ENCODE assay signal across 11 mouse cellular contexts in the genomic region with DNA sequence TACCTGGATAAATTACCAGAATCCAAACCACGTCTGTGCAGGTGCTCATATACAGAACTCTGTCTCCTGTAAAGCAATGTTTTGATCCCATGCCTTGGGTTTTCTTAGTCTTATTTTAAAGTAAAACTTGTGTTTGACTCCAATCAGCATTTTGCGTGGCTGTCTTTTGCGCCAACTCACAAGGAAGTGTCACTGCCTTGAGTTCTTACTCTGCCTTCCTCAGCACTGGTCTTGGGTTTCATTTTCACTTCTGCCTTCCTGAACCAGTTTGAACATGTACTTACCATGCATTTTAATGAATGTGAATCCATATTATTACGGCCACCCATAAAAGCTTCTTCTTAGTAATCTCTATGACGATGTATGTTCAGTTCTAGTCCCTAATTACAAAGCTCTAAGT.
DNase-seq lines count a peak whose midpoint lies in the region; ATAC-seq and TF ChIP-seq lines count a peak whose summit lies in the region.
"Had no signal": no experiment of that assay in that cellular context is flagged by ENCODE, and none has a peak within 500 bp of the region (broad histone marks: within the 10 kb centered on the region; RNA-seq: fewer than 3 reads in every experiment).

No protein-coding gene starts in this region.

- H3K27me3 ChIP-seq in hindbrain, embryonic 13.5 days, result no peaks in the 10 kb centered on the region
- H3K27me3 ChIP-seq: neural tube, embryonic 13.5 days had no signal

- H3K9ac ChIP-seq in hindbrain, embryonic 13.5 days, result no peak overlapping the region
- H3K9ac ChIP-seq: neural tube, embryonic 13.5 days had no signal

- H3K36me3 ChIP-seq in hindbrain, embryonic 13.5 days, result peaks cover 40% of the 10 kb centered on the region

- intact Hi-C loops in gastrocnemius, adult 2 months (cut with DNase I), result no loop called here

- TF ChIP-seq POLR2A in lung, adult 2 months (IDR thresholded peaks at IDR 0.05; ENCODE audit: borderline replicate concordance, extremely low read depth, low read depth, low read length), result no peak

- no peak overlapping the region for H3K4me3 ChIP-seq in gastrocnemius, adult 2 months
- peak overlapping the region; percentile 34 for H3K4me3 ChIP-seq in lung, adult 2 months (replicated peaks; ENCODE audit: extremely low read depth, low read depth, low read length)
- no peak overlapping the region for H3K4me3 ChIP-seq in hindbrain, embryonic 13.5 days
- H3K4me3 ChIP-seq: neural tube, embryonic 13.5 days had no signal

- no peaks in the 10 kb centered on the region for H3K9me3 ChIP-seq in hindbrain, embryonic 13.5 days
- H3K9me3 ChIP-seq: neural tube, embryonic 13.5 days had no signal

- peak overlapping the region; percentile 38 for H3K27ac ChIP-seq in gastrocnemius, adult 2 months
- no peak overlapping the region for H3K27ac ChIP-seq in hindbrain, embryonic 13.5 days
- H3K27ac ChIP-seq: hindbrain, postnatal 0 days; neural tube, embryonic 13.5 days had no signal

- no peak for TF ChIP-seq CTCF in gastrocnemius, adult 2 months (IDR thresholded peaks at IDR 0.05)
- TF ChIP-seq CTCF in lung, adult 2 months (IDR thresholded peaks at IDR 0.05; ENCODE audit: insufficient read depth, low read length), result no peak

- ATAC-seq in granulocyte monocyte progenitor cell, adult 5-6 weeks (replicated peaks; ENCODE audit: poor library complexity, severe bottlenecking), result peak; percentile 89
- peak; percentile 90 for ATAC-seq in monocyte, adult 5-6 weeks (replicated peaks; ENCODE audit: insufficient number of reproducible peaks, low FRiP score, low TSS enrichment, poor library complexity, severe bottlenecking)
- no peak for ATAC-seq in hindbrain, embryonic 13.5 days (ENCODE audit: low FRiP score)
- ATAC-seq: hindbrain, postnatal 0 days had no signal

- no peak for DNase-seq in gastrocnemius, adult 2 months
- no peak for DNase-seq in gastrocnemius, adult 8-10 months (ENCODE audit: low spot score in 2 of 2)
- no peak for DNase-seq in lung, adult 2 months
- no peak for DNase-seq in lung, postnatal 10 days
- DNase-seq in thymus, postnatal 14 days, result no peak
- DNase-seq: gastrocnemius, postnatal 25 days had no signal

- no peak overlapping the region for H3K4me2 ChIP-seq in hindbrain, embryonic 13.5 days
- H3K4me2 ChIP-seq: neural tube, embryonic 13.5 days had no signal

- WGBS in lung, adult 2 months, result 52% methylated on average over 5 of the region's 5 CpGs
- 97% methylated on average over 5 of the region's 5 CpGs for WGBS in hindbrain, embryonic 13.5 days

- peaks cover 7% of the 10 kb centered on the region for H3K4me1 ChIP-seq in lung, adult 2 months (ENCODE audit: control insufficient read depth, insufficient read depth, low read length)
- H3K4me1 ChIP-seq in hindbrain, embryonic 13.5 days (replicated peaks), result no peaks in the 10 kb centered on the region
- H3K4me1 ChIP-seq: neural tube, embryonic 13.5 days had no signal
